Mouse (Mus musculus): ENCODE measurements around the gene Epop. TPM values are rescaled to one million over a fixed set of nuclear protein-coding genes. Genes with fewer than 3 reads are reported as not detected.

The Epop gene
- total and polyA plus RNA-seq, 3 experiments, result 0.61 to 2.6 (median 1.4) TPM

GRCm38 (mm10) chr11:97671177-97671527 lies 41.6 kb upstream of the Epop start:
- Histone ChIP-seq H3K79me2 (replicated peaks; ENCODE audit: control insufficient read depth, insufficient read depth, low read length) (no peaks in the 10 kb centered on the region; the same call in 1 of the 2 replicates), H3K27me3 (ENCODE audit: control insufficient read depth, insufficient read depth, low read length) (no peaks in the 10 kb centered on the region), H3K27ac (no peak overlapping the region), H3K36me3 (ENCODE audit: control insufficient read depth, insufficient read depth, low read length) (no peaks in the 10 kb centered on the region; the same call in 1 of the 2 replicates), H3K4me3 (no peak overlapping the region), H3K9ac (ENCODE audit: low read depth, low read length) (no peak overlapping the region), H3K4me1 (ENCODE audit: control insufficient read depth, insufficient read depth, low read length) (no peaks in the 10 kb centered on the region; the same call in 1 of the 2 replicates)
- intact Hi-C loops (cut with DNase I), result no loop called here
- 39% methylated on average over 2 of the region's 2 CpGs for WGBS
- no peak for DNase-seq
- TF ChIP-seq EP300 (IDR thresholded peaks at IDR 0.05; ENCODE audit: insufficient read depth, low read depth, low read length) (no peak), POLR2A (IDR thresholded peaks at IDR 0.05; ENCODE audit: insufficient read depth, low read depth, low read length) (no peak)

DNA sequence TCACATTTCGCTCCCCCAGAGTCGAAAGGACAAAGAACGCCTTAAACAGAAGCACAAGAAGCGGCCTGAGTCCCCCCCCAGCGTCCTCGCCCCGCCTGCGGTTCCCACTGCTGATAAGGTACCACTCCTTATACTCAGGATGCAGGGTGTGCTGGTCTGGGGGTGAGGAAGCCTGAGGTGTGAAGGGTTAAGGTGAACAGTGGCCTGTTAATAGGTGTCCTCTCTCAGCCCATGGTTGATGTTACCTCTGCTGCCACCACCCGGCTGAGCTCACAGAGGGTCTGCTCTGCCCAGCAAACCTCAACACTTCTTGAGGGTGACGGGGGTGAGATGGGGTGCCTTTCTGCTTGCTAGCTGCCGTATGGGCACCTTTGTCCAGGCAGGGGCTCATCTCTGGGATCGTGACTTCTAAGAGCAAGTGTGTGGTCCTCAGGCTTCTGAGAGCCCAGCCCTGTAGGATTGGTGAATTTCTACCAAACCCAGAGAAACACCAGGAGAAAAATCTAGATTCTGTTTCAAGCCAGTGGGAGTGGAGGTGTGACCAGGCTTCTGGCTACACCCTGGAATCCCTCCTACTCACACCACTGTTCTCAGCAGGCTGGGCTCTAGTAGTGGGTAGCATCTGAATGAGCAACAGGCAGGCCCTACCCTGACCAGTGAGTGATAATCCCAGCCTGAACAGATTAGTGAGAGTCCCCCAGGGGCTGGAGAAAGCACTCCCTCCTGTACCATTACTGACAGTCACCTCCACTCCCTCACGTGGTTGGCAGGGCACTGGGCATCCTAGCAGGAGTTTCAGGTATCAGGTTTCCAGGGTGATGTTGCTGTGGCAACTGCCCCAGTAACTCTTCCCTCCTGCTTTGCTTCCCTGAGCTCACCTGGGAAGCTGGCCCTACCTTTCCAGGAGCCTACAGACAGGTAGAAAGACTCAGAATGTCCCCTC lies 41.0 kb upstream of the Epop start:
- no peaks in the 10 kb centered on the region; the same call in 1 of the 2 replicates for H3K4me1 ChIP-seq (ENCODE audit: control insufficient read depth, insufficient read depth, low read length)
- WGBS, result 51% methylated on average over 13 of the region's 13 CpGs
- no peaks in the 10 kb centered on the region for H3K27me3 ChIP-seq (ENCODE audit: control insufficient read depth, insufficient read depth, low read length)
- DNase-seq, result no peak
- H3K27ac ChIP-seq, result peak overlapping the region; percentile 70
- H3K79me2 ChIP-seq (replicated peaks; ENCODE audit: control insufficient read depth, insufficient read depth, low read length), result no peaks in the 10 kb centered on the region; the same call in 1 of the 2 replicates
- H3K9ac ChIP-seq (ENCODE audit: low read depth, low read length), result peak overlapping the region; percentile 16; the same call in 1 of the 2 replicates
- TF ChIP-seq POLR2A (IDR thresholded peaks at IDR 0.05; ENCODE audit: insufficient read depth, low read depth, low read length) (no peak), CTCF (IDR thresholded peaks at IDR 0.05) (peak; percentile 47), EP300 (IDR thresholded peaks at IDR 0.05; ENCODE audit: insufficient read depth, low read depth, low read length) (no peak)
- no peaks in the 10 kb centered on the region; the same call in 1 of the 2 replicates for H3K36me3 ChIP-seq (ENCODE audit: control insufficient read depth, insufficient read depth, low read length)
- intact Hi-C loops (cut with DNase I), result no loop called here
- no peak overlapping the region; the same call in 1 of the 2 replicates for H3K4me3 ChIP-seq

- peak; percentile 62 to 79 for DNase-seq
These were observed 40.3 kb upstream of the Epop start for GRCm38 (mm10) chr11:97669829-97670228.

GRCm38 (mm10) chr11:97669268-97669667 lies 39.8 kb upstream of the Epop start:
- H3K36me3 ChIP-seq (ENCODE audit: control insufficient read depth, insufficient read depth, low read length), result no peaks in the 10 kb centered on the region; the same call in 1 of the 2 replicates
- no peak for TF ChIP-seq EP300 (IDR thresholded peaks at IDR 0.05; ENCODE audit: insufficient read depth, low read depth, low read length)
- no peak for TF ChIP-seq CTCF (IDR thresholded peaks at IDR 0.05)
- H3K79me2 ChIP-seq (replicated peaks; ENCODE audit: control insufficient read depth, insufficient read depth, low read length), result no peaks in the 10 kb centered on the region; the same call in 1 of the 2 replicates
- peak in 1 of 2 experiments; percentile 42 for DNase-seq
- peak overlapping the region; percentile 75 for H3K27ac ChIP-seq
- H3K4me3 ChIP-seq, result 0 out of 2 replicates have a peak overlapping the region, but pooled peaks have one; percentile 11
- H3K4me1 ChIP-seq (ENCODE audit: control insufficient read depth, insufficient read depth, low read length), result peaks cover 2% of the 10 kb centered on the region
- intact Hi-C loops (cut with DNase I), result no loop called here
- 35% methylated on average over 15 of the region's 15 CpGs for WGBS
- H3K27me3 ChIP-seq (ENCODE audit: control insufficient read depth, insufficient read depth, low read length), result no peaks in the 10 kb centered on the region
- no peak overlapping the region for H3K9ac ChIP-seq (ENCODE audit: low read depth, low read length)

More at GRCm38 (mm10) chr11:97669829-97670228, 40.3 kb upstream of the Epop start:
- no peaks in the 10 kb centered on the region for H3K27me3 ChIP-seq (ENCODE audit: control insufficient read depth, insufficient read depth, low read length)
- intact Hi-C loops (cut with DNase I), result no loop called here
- no peaks in the 10 kb centered on the region; the same call in 1 of the 2 replicates for H3K36me3 ChIP-seq (ENCODE audit: control insufficient read depth, insufficient read depth, low read length)
- H3K79me2 ChIP-seq (replicated peaks; ENCODE audit: control insufficient read depth, insufficient read depth, low read length), result no peaks in the 10 kb centered on the region; the same call in 1 of the 2 replicates
- WGBS, result 13% methylated on average over 6 of the region's 6 CpGs
- no peak overlapping the region; the same call in 1 of the 2 replicates for H3K4me3 ChIP-seq
- H3K9ac ChIP-seq (ENCODE audit: low read depth, low read length), result peak overlapping the region; percentile 16; the same call in 1 of the 2 replicates
- peak overlapping the region; percentile 75 for H3K27ac ChIP-seq
- peaks cover 1% of the 10 kb centered on the region for H3K4me1 ChIP-seq (ENCODE audit: control insufficient read depth, insufficient read depth, low read length)
- TF ChIP-seq CTCF (IDR thresholded peaks at IDR 0.05) (no peak), EP300 (IDR thresholded peaks at IDR 0.05; ENCODE audit: insufficient read depth, low read depth, low read length) (peak; percentile 53; the same call in 1 of the 2 replicates)

- Histone ChIP-seq H3K27ac (no peak overlapping the region), H3K4me1 (ENCODE audit: control insufficient read depth, insufficient read depth, low read length) (peaks cover 2% of the 10 kb centered on the region), H3K79me2 (replicated peaks; ENCODE audit: control insufficient read depth, insufficient read depth, low read length) (no peaks in the 10 kb centered on the region; the same call in none of the 2 replicates), H3K9ac (ENCODE audit: low read depth, low read length) (no peak overlapping the region), H3K36me3 (ENCODE audit: control insufficient read depth, insufficient read depth, low read length) (no peaks in the 10 kb centered on the region), H3K4me3 (no peak overlapping the region), H3K27me3 (ENCODE audit: control insufficient read depth, insufficient read depth, low read length) (no peaks in the 10 kb centered on the region)
- 90% methylated on average over 7 of the region's 7 CpGs for WGBS
- no peak for TF ChIP-seq EP300 (IDR thresholded peaks at IDR 0.05; ENCODE audit: insufficient read depth, low read depth, low read length)
- TF ChIP-seq CTCF (IDR thresholded peaks at IDR 0.05), result no peak
- TF ChIP-seq POLR2A (IDR thresholded peaks at IDR 0.05; ENCODE audit: insufficient read depth, low read depth, low read length), result no peak
- intact Hi-C loops (cut with DNase I), result no loop called here
- no peak for DNase-seq
These were observed 38.7 kb upstream of the Epop start for GRCm38 (mm10) chr11:97668160-97668559.

GRCm38 (mm10) chr11:97666794-97667193 lies 37.3 kb upstream of the Epop start:
- Histone ChIP-seq H3K9ac (ENCODE audit: low read depth, low read length) (no peak overlapping the region), H3K36me3 (ENCODE audit: control insufficient read depth, insufficient read depth, low read length) (no peaks in the 10 kb centered on the region), H3K27ac (no peak overlapping the region), H3K27me3 (ENCODE audit: control insufficient read depth, insufficient read depth, low read length) (no peaks in the 10 kb centered on the region), H3K79me2 (replicated peaks; ENCODE audit: control insufficient read depth, insufficient read depth, low read length) (no peaks in the 10 kb centered on the region; the same call in none of the 2 replicates), H3K4me3 (no peak overlapping the region), H3K4me1 (ENCODE audit: control insufficient read depth, insufficient read depth, low read length) (peaks cover 4% of the 10 kb centered on the region)
- WGBS, result 88% methylated on average over 15 of the region's 15 CpGs
- intact Hi-C loops (cut with DNase I), result no loop called here
- TF ChIP-seq EP300 (IDR thresholded peaks at IDR 0.05; ENCODE audit: insufficient read depth, low read depth, low read length) (no peak), CTCF (IDR thresholded peaks at IDR 0.05) (no peak), POLR2A (IDR thresholded peaks at IDR 0.05; ENCODE audit: insufficient read depth, low read depth, low read length) (no peak)
- no peak for DNase-seq

Measured in heart, adult 2 months (tissue).